Mouse (Mus musculus) embryonic facial prominence, embryonic 10.5 days (tissue): ENCODE results near the gene Erbb2. TPM values are rescaled to one million over a fixed set of nuclear protein-coding genes. Genes with fewer than 3 reads are reported as not detected.
"Not testable (repeated sequence)": the region's sequence is repeated elsewhere in the genome, so short reads cannot be mapped to it uniquely, and the experiment has no call there.

Experiments
- DNase-seq: peaks from one replicate; pipeline ENCODE4 v3.0.0-alpha.2; 2017; ENCODE audit warnings: low spot score
- H3K27ac ChIP-seq: fragments of 300-500 bp; sonication (generic); replicated peaks from 2 replicates; pipeline ENCODE4 v1.5.1; 2016; ENCODE audit warnings: mild to moderate bottlenecking
- H3K27me3 ChIP-seq: fragments of 300-500 bp; sonication (generic); replicated peaks from 2 replicates; pipeline ENCODE4 v1.6.1; 2016; ENCODE audit warnings: low read depth, mild to moderate bottlenecking; ENCODE audit not compliant: poor library complexity, severe bottlenecking
- H3K36me3 ChIP-seq: fragments of 300-500 bp; sonication (generic); replicated peaks from 2 replicates; pipeline ENCODE4 v1.6.1; 2016; ENCODE audit warnings: mild to moderate bottlenecking, moderate library complexity
- H3K4me1 ChIP-seq: fragments of 300-500 bp; sonication (generic); 2 replicates; pipeline ENCODE4 v1.6.1; 2016
- H3K4me3 ChIP-seq: fragments of 300-500 bp; sonication (generic); 2 replicates; pipeline ENCODE4 v1.5.1; 2016; ENCODE audit warnings: mild to moderate bottlenecking, moderate library complexity
- H3K9me3 ChIP-seq: fragments of 300-500 bp; sonication (generic); 2 replicates; pipeline ENCODE4 v1.6.1; 2016; ENCODE audit warnings: mild to moderate bottlenecking
- WGBS: fragments of 180-500 bp; shearing (Covaris S2); methylation state at CpG from one replicate; pipeline ENCODE4 v1.1.7; 2016; 5-methylcytosine and 5-hydroxymethylcytosine counted together
- polyA plus RNA-seq: library from polyadenylated mRNA; unstranded; fragments of >200 nt; fragmentation: Nextera tagmentation; extraction: Ambion mirVana; gene quantifications from 2 replicates; pipeline ENCODE4 v1.2.1, GENCODE M21; 2016

Erbb2 gene
- polyA plus RNA-seq, 1 experiment from 2014 or later = 29.5 TPM

DNA sequence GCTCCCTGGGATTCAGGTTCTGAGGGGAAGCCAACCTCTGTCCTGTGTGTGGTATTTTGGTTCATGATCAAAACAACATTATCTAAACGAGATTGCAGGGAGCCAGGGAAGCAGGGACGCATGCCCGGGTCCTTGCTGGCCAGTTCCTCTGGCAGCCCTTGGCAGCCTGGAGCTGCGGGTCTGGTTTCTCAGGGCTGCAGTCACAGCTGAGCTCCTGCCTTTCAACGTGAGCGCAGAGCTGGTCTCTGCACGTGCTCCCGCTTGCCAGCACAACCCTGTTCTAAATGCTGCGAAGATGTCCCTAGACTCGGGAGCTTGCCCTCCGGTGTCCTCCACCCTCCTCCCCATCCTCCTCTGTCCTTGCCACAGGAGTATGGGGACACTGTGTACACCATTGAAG is 34.5 kb upstream of the Erbb2 start:
- Histone ChIP-seq H3K4me1 (0 out of 2 replicates have a peak, but pooled peaks cover 3% of the 10 kb centered on the region), H3K36me3 (peaks cover 81% of the 10 kb centered on the region), H3K27me3 (no peaks in the 10 kb centered on the region), H3K27ac (no peak overlapping the region), H3K9me3 (no peaks in the 10 kb centered on the region), H3K4me3 (no peak overlapping the region)
- DNase-seq = no peak
- 83% methylated on average over 11 of the region's 11 CpGs for WGBS

DNA sequence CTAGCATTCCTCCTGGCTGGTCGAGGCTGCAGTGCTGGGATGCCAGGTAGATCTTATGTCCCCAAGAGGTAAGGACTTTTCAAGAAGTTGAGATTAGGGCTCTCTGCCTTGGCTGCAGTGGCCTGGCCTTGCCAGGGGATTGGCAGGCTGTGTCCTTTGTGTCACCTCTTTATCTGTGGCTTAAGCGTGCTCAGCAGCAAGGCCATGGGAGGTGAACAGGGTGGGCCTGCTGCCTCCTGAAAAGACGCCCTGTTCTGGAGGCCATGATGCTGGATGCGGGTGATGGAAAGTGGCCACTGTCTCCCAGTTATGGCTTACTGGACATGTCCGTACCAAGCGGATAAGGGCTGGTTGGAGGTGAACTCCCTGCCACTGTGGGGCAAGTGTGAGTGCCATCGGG is 32.9 kb upstream of the Erbb2 start:
- Histone ChIP-seq H3K27me3 (peaks cover 14% of the 10 kb centered on the region), H3K36me3 (peaks cover 72% of the 10 kb centered on the region), H3K27ac (0 out of 2 replicates have a peak overlapping the region, but pooled peaks have one; percentile 31), H3K4me1 (peaks cover 14% of the 10 kb centered on the region), H3K9me3 (no peaks in the 10 kb centered on the region), H3K4me3 (no peak overlapping the region)
- DNase-seq = no peak
- WGBS = 88% methylated on average over 7 of the region's 7 CpGs

DNA sequence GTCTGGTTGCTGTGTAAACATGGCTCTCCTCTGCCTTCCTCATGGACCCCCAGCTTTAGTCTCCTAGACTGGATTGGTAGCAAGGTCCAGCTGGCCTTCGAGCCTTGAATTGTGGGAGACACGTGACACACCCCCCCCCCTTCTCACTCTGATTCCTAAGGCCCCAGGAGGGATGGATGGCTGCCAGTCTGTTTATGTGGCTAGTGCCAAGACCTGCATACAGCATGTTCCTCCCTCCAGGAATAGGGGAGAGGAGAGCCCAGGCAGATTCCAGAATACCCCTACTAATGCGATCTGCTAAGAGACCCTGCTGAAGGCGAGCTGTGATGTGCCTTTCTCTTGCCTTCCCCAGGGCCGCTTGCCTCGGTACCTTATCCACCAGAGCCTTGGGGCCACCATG is 32.2 kb upstream of the Erbb2 start:
- Histone ChIP-seq H3K27ac (no peak overlapping the region), H3K36me3 (peaks cover 65% of the 10 kb centered on the region), H3K4me1 (peaks cover 15% of the 10 kb centered on the region), H3K27me3 (peaks cover 21% of the 10 kb centered on the region), H3K9me3 (no peaks in the 10 kb centered on the region), H3K4me3 (no peak overlapping the region)
- 84% methylated on average over 6 of the region's 6 CpGs for WGBS
- no peak for DNase-seq

DNA sequence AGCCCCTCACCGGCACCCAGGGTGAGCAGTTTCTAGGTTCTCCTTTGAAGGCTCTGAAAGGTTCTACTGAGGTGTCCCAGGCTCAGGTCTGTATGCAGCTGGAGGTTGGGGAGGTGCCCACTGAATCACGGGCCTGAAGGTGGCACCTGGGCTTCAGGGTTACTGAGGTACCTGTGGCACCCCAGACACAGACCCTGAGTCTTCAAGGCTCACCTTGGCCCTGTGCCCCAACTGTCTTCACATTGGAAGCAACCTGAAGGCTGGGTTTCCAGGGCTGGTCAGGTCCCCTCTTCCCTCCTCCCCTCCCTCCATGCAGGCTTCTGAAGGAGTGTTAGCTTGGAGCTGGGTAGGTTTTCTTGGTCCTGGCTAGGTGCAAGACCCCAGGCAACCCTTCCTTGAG is 30.6 kb upstream of the Erbb2 start:
- no peaks in the 10 kb centered on the region for H3K9me3 ChIP-seq
- H3K27me3 ChIP-seq = peaks cover 37% of the 10 kb centered on the region
- no peak overlapping the region for H3K27ac ChIP-seq
- no peak for DNase-seq
- 93% methylated on average over 2 of the region's 2 CpGs for WGBS
- no peak overlapping the region for H3K4me3 ChIP-seq
- peaks cover 49% of the 10 kb centered on the region for H3K36me3 ChIP-seq
- peaks cover 21% of the 10 kb centered on the region for H3K4me1 ChIP-seq

DNA sequence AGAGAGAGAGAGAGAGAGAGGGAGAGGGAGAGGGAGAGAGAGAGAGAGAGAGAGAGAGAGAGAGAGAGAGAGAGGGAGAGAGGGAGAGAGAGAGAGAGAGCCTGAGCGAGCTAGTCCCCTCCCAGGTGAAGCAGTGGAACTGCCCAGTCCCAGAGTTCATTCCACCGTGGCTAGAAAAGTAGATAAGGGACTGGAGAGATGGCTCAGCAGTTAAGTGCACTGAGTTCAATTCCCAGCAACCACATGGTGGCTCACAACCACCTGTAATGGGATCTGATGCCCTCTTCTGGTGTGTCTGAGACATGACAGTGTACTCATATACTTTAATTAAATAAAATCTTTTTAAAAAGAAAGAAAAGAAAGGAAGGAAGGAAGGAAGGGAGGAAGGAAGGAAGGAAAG is 29.9 kb upstream of the Erbb2 start:
- not testable (repeated sequence) for H3K27ac ChIP-seq, H3K4me3 ChIP-seq, H3K9me3 ChIP-seq, DNase-seq
- Histone ChIP-seq H3K4me1 (peaks cover 25% of the 10 kb centered on the region), H3K27me3 (peaks cover 44% of the 10 kb centered on the region), H3K36me3 (peaks cover 42% of the 10 kb centered on the region)
- 44% methylated on average over 2 of the region's 2 CpGs for WGBS

DNA sequence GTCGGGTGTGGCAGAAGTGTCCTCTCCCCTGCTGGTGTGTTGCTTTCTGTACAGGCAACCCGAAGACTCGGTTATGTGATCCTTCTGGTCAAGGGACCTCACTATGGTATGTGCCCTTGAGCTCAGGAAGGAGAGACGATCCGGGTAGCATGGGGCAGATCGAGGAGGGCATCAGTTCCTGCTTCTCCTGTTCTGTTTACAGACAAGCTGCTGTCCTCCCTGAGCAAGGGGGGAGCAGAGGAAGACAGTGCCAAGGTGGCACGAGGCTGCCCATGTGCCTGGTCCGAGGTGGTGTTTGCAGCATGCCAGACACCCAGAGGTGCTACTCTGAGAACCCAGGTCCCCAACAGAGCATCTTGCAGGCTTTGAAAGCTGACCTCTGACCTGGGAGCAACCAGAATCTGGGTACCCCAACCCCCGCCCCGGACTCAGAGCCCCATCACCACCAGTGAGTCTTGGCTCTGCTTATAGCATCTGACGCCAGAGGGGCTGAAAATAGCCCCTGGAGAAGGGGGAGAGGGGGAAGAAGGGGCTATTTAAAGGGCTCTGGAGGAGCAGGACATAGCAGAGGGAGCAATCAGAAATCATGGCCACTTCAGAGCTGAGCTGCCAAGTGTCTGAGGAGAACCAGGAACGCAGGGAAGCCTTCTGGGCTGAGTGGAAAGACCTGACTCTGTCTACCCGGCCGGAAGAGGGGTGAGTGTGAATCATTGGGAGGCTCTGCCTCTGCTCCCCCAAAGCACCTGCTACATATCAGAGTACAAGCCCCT is 28.8 kb upstream of the Erbb2 start, which contains the start of gene Tcap:
TSS of gene Tcap (plus strand) at position 551 of the 770 bp plus-strand sequence.
- peaks cover 55% of the 10 kb centered on the region for H3K27me3 ChIP-seq
- H3K27ac ChIP-seq = 0 out of 2 replicates have a peak within 1 kb of the TSS, but pooled peaks have one; percentile 11
- DNase-seq = no peak
- 56% methylated on average over 14 of the region's 14 CpGs for WGBS
- H3K9me3 ChIP-seq = no peaks in the 10 kb centered on the region
- H3K4me1 ChIP-seq = peaks cover 32% of the 10 kb centered on the region
- H3K36me3 ChIP-seq = peaks cover 31% of the 10 kb centered on the region
- H3K4me3 ChIP-seq = no peak within 1 kb of the TSS

DNA sequence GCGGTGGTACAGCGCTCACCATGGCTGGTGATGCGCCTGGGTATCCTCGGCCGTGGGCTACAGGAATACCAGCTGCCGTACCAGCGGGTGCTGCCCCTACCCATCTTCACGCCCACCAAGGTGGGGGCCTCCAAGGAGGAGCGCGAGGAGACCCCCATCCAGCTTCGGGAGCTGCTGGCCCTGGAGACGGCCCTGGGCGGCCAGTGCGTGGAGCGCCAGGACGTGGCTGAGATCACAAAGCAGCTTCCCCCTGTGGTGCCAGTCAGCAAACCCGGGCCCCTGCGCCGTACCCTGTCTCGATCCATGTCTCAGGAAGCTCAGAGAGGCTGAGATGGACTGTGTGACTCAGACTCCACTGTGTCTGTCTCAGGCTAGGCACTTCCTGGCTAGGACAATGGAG is 28.1 kb upstream of the Erbb2 start:
- Histone ChIP-seq H3K9me3 (no peaks in the 10 kb centered on the region), H3K4me1 (peaks cover 37% of the 10 kb centered on the region), H3K27ac (0 out of 2 replicates have a peak overlapping the region, but pooled peaks have one; percentile 11), H3K4me3 (no peak overlapping the region), H3K36me3 (peaks cover 24% of the 10 kb centered on the region), H3K27me3 (peaks cover 62% of the 10 kb centered on the region)
- DNase-seq = no peak
- 65% methylated on average over 20 of the region's 20 CpGs for WGBS

DNA sequence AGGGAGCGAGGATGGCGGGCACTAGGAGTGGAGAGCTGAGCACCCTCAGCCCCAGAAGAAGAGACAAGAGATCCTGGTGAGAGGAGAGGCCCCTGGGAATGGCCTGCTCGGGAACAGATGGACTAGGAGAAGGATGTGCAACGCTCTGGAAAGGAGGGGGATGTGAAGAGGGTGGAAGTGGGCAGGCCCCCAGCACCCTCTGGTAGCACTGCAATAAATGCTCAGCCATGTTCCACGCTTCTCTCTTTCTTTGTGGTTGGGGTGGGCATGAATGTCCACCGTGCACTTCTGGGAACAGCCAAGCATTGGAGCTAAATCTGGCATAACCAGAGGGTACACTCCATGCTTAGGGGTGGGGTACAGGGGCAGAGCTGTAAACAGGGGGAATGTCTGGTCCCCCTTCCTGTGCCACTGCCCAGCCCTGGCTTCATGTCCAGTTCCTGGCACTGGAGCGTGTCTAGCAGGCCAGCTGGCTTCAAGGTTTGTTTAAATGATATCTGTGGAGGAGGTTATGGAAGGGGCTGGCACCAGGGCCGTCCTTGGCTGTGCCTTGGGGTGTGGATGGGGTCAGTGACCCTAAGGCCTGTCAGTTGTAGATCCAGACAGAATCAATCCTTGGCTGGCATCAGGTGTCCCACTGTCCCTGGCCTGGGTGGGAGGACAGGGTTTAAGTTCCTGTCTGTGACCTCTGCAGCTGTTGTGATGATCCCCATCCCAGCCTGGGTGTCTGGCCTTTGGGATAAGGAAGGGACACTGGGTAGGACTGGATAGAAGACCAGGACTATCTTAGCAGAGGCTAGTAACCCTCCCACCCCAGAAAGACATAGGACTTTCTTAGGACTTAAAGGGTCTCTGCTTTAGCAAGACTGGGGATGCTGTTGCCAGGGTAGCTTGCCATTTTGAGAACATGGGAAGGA is 27.3 kb upstream of the Erbb2 start:
- Histone ChIP-seq H3K9me3 (no peaks in the 10 kb centered on the region), H3K27me3 (peaks cover 70% of the 10 kb centered on the region), H3K36me3 (peaks cover 16% of the 10 kb centered on the region), H3K27ac (no peak overlapping the region), H3K4me1 (peaks cover 37% of the 10 kb centered on the region), H3K4me3 (no peak overlapping the region)
- DNase-seq = no peak
- WGBS = 59% methylated on average over 8 of the region's 8 CpGs

DNA sequence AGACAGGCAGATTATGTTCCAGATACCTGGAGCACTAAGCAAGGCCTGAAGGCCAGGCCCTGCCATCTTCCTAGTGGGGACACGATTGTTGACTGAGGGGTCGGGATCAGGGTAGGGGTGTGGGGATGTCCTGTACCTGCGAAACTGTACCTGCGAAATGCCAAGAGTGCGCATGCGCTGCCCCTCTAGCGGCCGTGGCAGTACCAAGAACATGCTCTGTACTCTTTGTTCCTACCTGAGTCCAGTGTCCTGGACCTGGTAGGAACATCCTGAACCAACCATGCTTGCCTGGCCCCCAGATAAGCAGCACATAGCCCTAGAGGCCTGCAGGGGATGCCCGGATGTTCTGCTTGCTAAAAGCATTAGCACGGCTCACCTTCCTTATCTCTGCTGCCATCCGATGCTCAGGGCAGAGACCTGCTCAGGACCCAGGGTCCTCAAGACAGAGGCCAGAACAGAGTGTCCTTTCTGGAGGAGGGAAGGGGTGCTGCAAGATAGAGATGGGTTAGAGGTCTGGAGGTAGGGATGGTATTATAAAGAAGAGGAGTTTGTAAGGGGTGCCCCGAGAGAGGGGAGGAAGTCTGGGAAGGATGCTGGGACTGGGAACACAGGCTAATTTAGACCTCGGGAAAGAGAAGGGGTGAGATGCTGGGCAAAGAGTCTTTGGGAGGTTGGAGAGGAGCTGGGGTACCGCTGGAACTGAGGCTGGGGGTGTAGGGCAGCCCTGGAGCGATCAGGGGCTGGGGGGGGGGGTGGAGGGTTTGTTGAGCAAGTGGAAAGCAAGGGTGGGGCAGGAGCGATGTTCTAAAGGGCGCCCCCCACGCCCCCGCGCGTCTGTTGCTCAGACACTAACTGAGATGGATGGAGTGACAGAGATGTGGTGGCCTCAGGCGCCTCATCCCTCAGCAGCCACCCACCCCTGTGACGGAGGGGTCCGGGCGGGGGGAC is 26.4 kb upstream of the Erbb2 start, which contains the start of gene Pnmt:
TSS of gene Pnmt (plus strand) at position 813 of the 948 bp plus-strand sequence.
- Histone ChIP-seq H3K27me3 (peaks cover 79% of the 10 kb centered on the region), H3K9me3 (no peaks in the 10 kb centered on the region), H3K36me3 (peaks cover 7% of the 10 kb centered on the region), H3K4me3 (peak within 1 kb of the TSS; percentile 35), H3K4me1 (peaks cover 37% of the 10 kb centered on the region), H3K27ac (no peak within 1 kb of the TSS)
- 54% methylated on average over 25 of the region's 25 CpGs for WGBS
- DNase-seq = no peak

DNA sequence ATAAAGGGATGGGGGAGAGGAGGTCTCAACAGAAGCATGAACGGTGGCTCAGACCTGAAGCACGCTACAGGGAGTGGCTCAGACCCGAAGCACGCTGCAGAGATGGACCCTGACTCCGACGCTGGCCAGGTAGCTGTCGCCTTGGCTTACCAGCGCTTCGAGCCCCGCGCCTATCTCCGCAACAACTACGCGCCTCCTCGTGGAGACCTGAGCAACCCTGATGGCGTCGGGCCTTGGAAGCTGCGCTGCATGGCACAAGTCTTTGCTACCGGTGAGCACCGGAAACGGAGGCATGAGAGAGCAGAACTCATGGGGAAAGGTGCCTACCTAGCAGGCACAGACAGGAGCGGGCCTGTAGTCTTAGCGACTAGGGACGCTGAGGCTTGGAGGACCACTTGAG is 25.7 kb upstream of the Erbb2 start:
- peak overlapping the region; percentile 35 for H3K4me3 ChIP-seq
- H3K27me3 ChIP-seq = peaks cover 86% of the 10 kb centered on the region

DNA sequence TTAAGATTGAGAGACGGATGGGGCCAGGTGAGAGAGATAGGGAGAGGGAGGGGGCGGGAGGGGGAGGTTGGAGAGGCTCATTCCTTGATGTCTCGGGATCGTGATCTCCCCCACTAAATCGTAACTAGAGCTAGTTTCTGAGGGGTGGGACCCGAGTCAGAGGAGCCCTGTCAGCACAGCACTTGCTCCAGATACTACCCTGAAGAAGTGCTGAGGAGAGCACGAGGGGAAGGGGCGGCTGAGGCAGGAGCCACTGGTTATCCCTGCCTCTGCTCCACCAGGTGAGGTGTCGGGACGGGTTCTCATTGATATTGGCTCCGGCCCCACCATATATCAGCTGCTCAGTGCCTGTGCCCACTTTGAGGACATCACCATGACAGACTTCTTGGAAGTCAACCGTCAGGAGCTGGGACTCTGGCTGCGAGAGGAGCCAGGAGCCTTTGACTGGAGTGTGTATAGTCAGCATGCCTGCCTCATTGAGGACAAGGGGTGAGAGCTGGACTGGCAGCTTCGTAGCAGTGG is 25.2 kb upstream of the Erbb2 start:
- H3K9me3 ChIP-seq = no peaks in the 10 kb centered on the region
- no peak overlapping the region for H3K27ac ChIP-seq
- no peaks in the 10 kb centered on the region for H3K36me3 ChIP-seq
- peaks cover 46% of the 10 kb centered on the region for H3K4me1 ChIP-seq
- peaks cover 91% of the 10 kb centered on the region for H3K27me3 ChIP-seq
- no peak overlapping the region for H3K4me3 ChIP-seq
- no peak for DNase-seq
- 55% methylated on average over 14 of the region's 14 CpGs for WGBS

More for the DNA sequence above, 25.7 kb upstream of the Erbb2 start:
- Histone ChIP-seq H3K4me1 (peaks cover 41% of the 10 kb centered on the region), H3K36me3 (peaks cover 4% of the 10 kb centered on the region), H3K9me3 (no peaks in the 10 kb centered on the region), H3K27ac (no peak overlapping the region)
- peak; percentile 37 for DNase-seq
- 19% methylated on average over 24 of the region's 24 CpGs for WGBS
